Mouse (Mus musculus): ENCODE measurements around the gene Crhr1. TPM values are rescaled to one million over a fixed set of nuclear protein-coding genes. Genes with fewer than 3 reads are reported as not detected.

Gene Crhr1
- total and polyA plus RNA-seq, 3 experiments = not detected

- no peak overlapping the region for H3K4me3 ChIP-seq (ENCODE audit: control insufficient read depth in 1 of 2, insufficient read depth in 1 of 2, low read depth in 2 of 2, low read length in 2 of 2)
- no peak for TF ChIP-seq CHD2 (IDR thresholded peaks at IDR 0.05; ENCODE audit: low read length)
- no peak for TF ChIP-seq TAL1 (IDR thresholded peaks at IDR 0.05; ENCODE audit: low read length)
- no peak for TF ChIP-seq NELFE (IDR thresholded peaks at IDR 0.05; ENCODE audit: low read depth, low read length)
- TF ChIP-seq SMC3 (IDR thresholded peaks at IDR 0.05; ENCODE audit: low read depth, low read length) = no peak
- no peak for TF ChIP-seq POLR2AphosphoS5 (IDR thresholded peaks at IDR 0.05; ENCODE audit: borderline replicate concordance, low read depth, low read length)
- TF ChIP-seq JUND (IDR thresholded peaks at IDR 0.05; ENCODE audit: low read depth, low read length) = no peak
- no peak for TF ChIP-seq GABPA (IDR thresholded peaks at IDR 0.05; ENCODE audit: low read depth, low read length)
- no peak for TF ChIP-seq ZNF384 (IDR thresholded peaks at IDR 0.05; ENCODE audit: low read depth, low read length)
- no peak for TF ChIP-seq MYC (IDR thresholded peaks at IDR 0.05; ENCODE audit: low read depth, low read length)
- no peak for TF ChIP-seq TCF12 (IDR thresholded peaks at IDR 0.05; ENCODE audit: low read depth, low read length)
- TF ChIP-seq MEF2A (IDR thresholded peaks at IDR 0.05; ENCODE audit: extremely low read depth, insufficient replicate concordance, low read depth, low read length, poor library complexity, severe bottlenecking) = no peak
- TF ChIP-seq ZMIZ1 (IDR thresholded peaks at IDR 0.05; ENCODE audit: low read depth, low read length) = no peak
- peaks cover 2 to 8% of the 10 kb centered on the region in 2 experiments; a peak in 2 of 4 replicates for H3K27me3 ChIP-seq (ENCODE audit: control insufficient read depth in 1 of 2, insufficient read depth in 2 of 2, low read length in 2 of 2)
- no peaks in the 10 kb centered on the region for H3K9me3 ChIP-seq (replicated peaks; ENCODE audit: insufficient read depth, low read length)
- DNase-seq (ENCODE audit: low read depth, low spot score) = no peak
- H3K36me3 ChIP-seq (ENCODE audit: control insufficient read depth in 1 of 2, insufficient read depth in 2 of 2, low read length in 2 of 2) = no peaks in the 10 kb centered on the region
- H3K79me2 ChIP-seq (ENCODE audit: control insufficient read depth, insufficient read depth, low read length, poor library complexity) = no peaks in the 10 kb centered on the region
- H3K9ac ChIP-seq (ENCODE audit: control insufficient read depth, low read depth, low read length, poor library complexity, severe bottlenecking) = no peak overlapping the region
- H3K4me1 ChIP-seq (ENCODE audit: control insufficient read depth in 1 of 2, insufficient read depth in 2 of 2, low read length in 2 of 2) = no peaks in the 10 kb centered on the region
- H3K27ac ChIP-seq (ENCODE audit: control insufficient read depth, low read depth, low read length) = no peak overlapping the region
These were observed 87.6 kb downstream of the Crhr1 start for GRCm38 (mm10) chr11:104220291-104220690.

DNA sequence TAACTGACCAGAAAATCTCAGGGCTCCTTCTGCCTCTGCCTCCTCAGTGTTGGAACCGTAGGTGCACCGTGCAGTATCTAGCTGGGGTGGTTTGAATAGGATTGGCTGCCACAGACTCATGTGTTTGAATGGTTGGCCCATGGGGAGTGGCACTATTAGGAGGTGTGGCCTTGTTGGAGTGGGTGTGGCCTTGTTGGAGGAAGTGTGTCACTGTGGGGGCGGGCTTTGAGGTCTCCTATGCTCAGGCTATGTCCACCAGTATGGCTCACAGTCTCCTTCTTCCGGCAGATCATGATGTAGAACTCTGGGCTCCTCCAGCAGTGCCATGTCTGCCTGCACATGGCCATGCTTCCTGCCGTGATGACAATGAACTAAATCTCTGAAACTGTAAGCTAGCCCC, 89.1 kb downstream of the Crhr1 start:
- TF ChIP-seq JUND (IDR thresholded peaks at IDR 0.05; ENCODE audit: low read depth, low read length) (no peak), CHD2 (IDR thresholded peaks at IDR 0.05; ENCODE audit: low read length) (no peak), CHD1 (IDR thresholded peaks at IDR 0.05; ENCODE audit: low read depth, low read length) (no peak)
- DNase-seq (ENCODE audit: low read depth, low spot score) = no peak
- Histone ChIP-seq H3K79me2 (ENCODE audit: control insufficient read depth, insufficient read depth, low read length, poor library complexity) (no peaks in the 10 kb centered on the region), H3K9me3 (replicated peaks; ENCODE audit: insufficient read depth, low read length) (no peaks in the 10 kb centered on the region), H3K4me1 (ENCODE audit: control insufficient read depth in 1 of 2, insufficient read depth in 2 of 2, low read length in 2 of 2) (no peaks in the 10 kb centered on the region), H3K9ac (ENCODE audit: control insufficient read depth, low read depth, low read length, poor library complexity, severe bottlenecking) (no peak overlapping the region), H3K27ac (ENCODE audit: control insufficient read depth, low read depth, low read length) (no peak overlapping the region), H3K27me3 (ENCODE audit: control insufficient read depth in 1 of 2, insufficient read depth in 2 of 2, low read length in 2 of 2) (peaks cover 2 to 8% of the 10 kb centered on the region in 2 experiments; a peak in 2 of 4 replicates), H3K36me3 (ENCODE audit: control insufficient read depth in 1 of 2, insufficient read depth in 2 of 2, low read length in 2 of 2) (no peaks in the 10 kb centered on the region), H3K4me3 (ENCODE audit: control insufficient read depth in 1 of 2, insufficient read depth in 1 of 2, low read depth in 2 of 2, low read length in 2 of 2) (no peak overlapping the region)

GRCm38 (mm10) chr11:104223301-104223700, 90.6 kb downstream of the Crhr1 start:
- Histone ChIP-seq H3K27ac (ENCODE audit: control insufficient read depth, low read depth, low read length) (no peak overlapping the region), H3K9me3 (replicated peaks; ENCODE audit: insufficient read depth, low read length) (no peaks in the 10 kb centered on the region), H3K79me2 (ENCODE audit: control insufficient read depth, insufficient read depth, low read length, poor library complexity) (no peaks in the 10 kb centered on the region), H3K4me1 (ENCODE audit: control insufficient read depth in 1 of 2, insufficient read depth in 2 of 2, low read length in 2 of 2) (no peaks in the 10 kb centered on the region), H3K36me3 (ENCODE audit: control insufficient read depth in 1 of 2, insufficient read depth in 2 of 2, low read length in 2 of 2) (no peaks in the 10 kb centered on the region), H3K4me3 (ENCODE audit: control insufficient read depth in 1 of 2, insufficient read depth in 1 of 2, low read depth in 2 of 2, low read length in 2 of 2) (no peak overlapping the region), H3K9ac (ENCODE audit: control insufficient read depth, low read depth, low read length, poor library complexity, severe bottlenecking) (no peak overlapping the region), H3K27me3 (ENCODE audit: control insufficient read depth in 1 of 2, insufficient read depth in 2 of 2, low read length in 2 of 2) (peaks cover 2 to 8% of the 10 kb centered on the region in 2 experiments; a peak in 2 of 4 replicates)
- DNase-seq (ENCODE audit: low read depth, low spot score) = no peak
- no peak for TF ChIP-seq EP300 (IDR thresholded peaks at IDR 0.05; ENCODE audit: low read depth in 1 of 2, low read length in 2 of 2)
- no peak for TF ChIP-seq TCF12 (IDR thresholded peaks at IDR 0.05; ENCODE audit: low read depth, low read length)
- TF ChIP-seq JUND (IDR thresholded peaks at IDR 0.05; ENCODE audit: low read depth, low read length) = no peak
- TF ChIP-seq MAFK (IDR thresholded peaks at IDR 0.05; ENCODE audit: borderline replicate concordance, low read depth, low read length) = no peak
- no peak for TF ChIP-seq RCOR1 (IDR thresholded peaks at IDR 0.05; ENCODE audit: low read depth, low read length)
- TF ChIP-seq GABPA (IDR thresholded peaks at IDR 0.05; ENCODE audit: low read depth, low read length) = no peak
- no peak for TF ChIP-seq CHD1 (IDR thresholded peaks at IDR 0.05; ENCODE audit: low read depth, low read length)
- TF ChIP-seq MXI1 (IDR thresholded peaks at IDR 0.05; ENCODE audit: low read depth, low read length) = no peak
- TF ChIP-seq MEF2A (IDR thresholded peaks at IDR 0.05; ENCODE audit: extremely low read depth, insufficient replicate concordance, low read depth, low read length, poor library complexity, severe bottlenecking) = no peak
- TF ChIP-seq SMC3 (IDR thresholded peaks at IDR 0.05; ENCODE audit: low read depth, low read length) = no peak
- no peak for TF ChIP-seq HCFC1 (IDR thresholded peaks at IDR 0.05; ENCODE audit: low read depth, low read length)
- TF ChIP-seq POLR2AphosphoS2 (IDR thresholded peaks at IDR 0.05; ENCODE audit: low read length) = no peak
- no peak for TF ChIP-seq ELF1 (IDR thresholded peaks at IDR 0.05; ENCODE audit: low read depth, low read length)
- no peak for TF ChIP-seq KAT2A (conservative IDR thresholded peaks at IDR 0.05; ENCODE audit: low read depth, low read length)
- TF ChIP-seq MYB (IDR thresholded peaks at IDR 0.05; ENCODE audit: low read depth, low read length) = no peak
- no peak for TF ChIP-seq ZNF384 (IDR thresholded peaks at IDR 0.05; ENCODE audit: low read depth, low read length)

Measured in MEL (cell line).